ENCODE assay signal across 16 mouse cellular contexts in the genomic region with DNA sequence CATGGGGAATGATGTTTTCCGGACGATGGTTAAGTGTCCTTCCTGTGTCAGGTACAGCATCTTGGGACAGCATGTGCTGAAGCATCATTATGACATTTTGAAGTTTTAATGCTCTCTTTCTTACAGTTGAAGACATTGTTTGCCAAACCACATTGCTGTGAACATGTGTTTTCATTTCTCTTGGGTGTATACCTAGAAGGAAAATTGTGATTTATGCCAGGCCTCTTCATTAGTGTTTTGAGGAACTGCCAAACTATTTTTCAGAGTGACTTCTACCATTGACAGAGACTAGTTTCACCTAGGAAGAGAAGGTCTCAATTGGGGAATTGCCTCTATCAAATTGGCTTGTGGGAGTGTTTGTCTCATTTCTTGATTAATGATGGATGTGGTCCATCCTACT.
"Had no signal": no experiment of that assay in that cellular context is flagged by ENCODE, and none has a peak within 500 bp of the region (broad histone marks: within the 10 kb centered on the region; RNA-seq: fewer than 3 reads in every experiment).

No protein-coding gene starts in this region.

- DNase-seq: kidney, postnatal 14 days; layer of hippocampus, postnatal 36 days; lung, adult 2 months; lung, postnatal 36 days; retina, postnatal 1 day; right cerebral cortex, postnatal 14 days; thymus, adult 2 months; thymus, postnatal 25 days had no signal

- H3K27ac ChIP-seq: limb, embryonic 12.5 days; liver, embryonic 15.5 days; midbrain, embryonic 10.5 days; midbrain, embryonic 15.5 days; neural tube, embryonic 13.5 days; stomach, embryonic 15.5 days had no signal

- H3K4me1 ChIP-seq: limb, embryonic 12.5 days; stomach, embryonic 15.5 days had no signal

- H3K9ac ChIP-seq: limb, embryonic 12.5 days; liver, embryonic 15.5 days; midbrain, embryonic 15.5 days; neural tube, embryonic 13.5 days; stomach, embryonic 15.5 days had no signal

- H3K9me3 ChIP-seq: limb, embryonic 12.5 days; liver, embryonic 15.5 days; midbrain, embryonic 10.5 days; midbrain, embryonic 15.5 days; neural tube, embryonic 13.5 days; stomach, embryonic 15.5 days had no signal

- ATAC-seq: lung, postnatal 0 days; midbrain, embryonic 15.5 days had no signal

- H3K27me3 ChIP-seq: limb, embryonic 12.5 days; liver, embryonic 15.5 days; midbrain, embryonic 15.5 days; neural tube, embryonic 13.5 days; stomach, embryonic 15.5 days had no signal

- H3K36me3 ChIP-seq: liver, embryonic 15.5 days; midbrain, embryonic 15.5 days; neural tube, embryonic 13.5 days; stomach, embryonic 15.5 days had no signal

- H3K4me2 ChIP-seq: limb, embryonic 12.5 days; liver, embryonic 11.5 days; liver, embryonic 15.5 days; midbrain, embryonic 15.5 days; neural tube, embryonic 13.5 days; stomach, embryonic 15.5 days had no signal

- H3K4me3 ChIP-seq: limb, embryonic 12.5 days; liver, embryonic 15.5 days; midbrain, embryonic 10.5 days; midbrain, embryonic 15.5 days; neural tube, embryonic 13.5 days; stomach, embryonic 15.5 days had no signal
